Mouse (Mus musculus): Measurements from ENCODE around the gene Pex1. TPM values are rescaled to one million over a fixed set of nuclear protein-coding genes. Genes with fewer than 3 reads are reported as not detected.
"Not testable (repeated sequence)": the region's sequence is repeated elsewhere in the genome, so short reads cannot be mapped to it uniquely, and the experiment has no call there.

Pex1 gene
- total and polyA plus RNA-seq, 2 experiments from 2014 or later: 7.9 to 8.4 TPM

DNA sequence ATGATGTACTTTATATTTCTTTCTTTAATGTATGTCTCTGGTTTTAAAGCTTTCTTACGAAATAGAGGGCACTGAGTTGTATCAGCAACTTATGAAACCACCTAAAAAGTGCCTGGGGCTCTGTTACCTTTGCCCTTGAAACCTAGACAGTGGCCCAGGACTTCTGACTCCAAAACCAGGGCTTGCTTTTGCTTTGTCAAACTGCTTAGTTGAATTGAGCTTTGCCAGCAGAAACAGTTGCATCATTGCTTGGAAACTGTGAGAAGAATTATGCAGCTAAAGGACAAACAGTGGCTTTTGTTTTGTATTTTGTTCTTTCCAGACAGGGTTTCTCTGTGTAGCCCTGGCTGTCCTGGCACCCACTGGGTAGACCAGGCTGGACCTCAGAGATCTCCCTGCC, 4.4 kb downstream of the Pex1 start:
- WGBS: 59% methylated on average over 1 of the region's 1 CpGs
- Histone ChIP-seq H3K4me2 (ENCODE audit: low read depth, low read length) (no peak overlapping the region), H3K9ac (replicated peaks; ENCODE audit: low read depth, low read length) (no peak overlapping the region), H3K4me3 (ENCODE audit: low read depth, low read length) (no peak overlapping the region), H3K36me3 (replicated peaks; ENCODE audit: control insufficient read depth, insufficient read depth, low read length) (peaks cover 7% of the 10 kb centered on the region), H3K4me1 (ENCODE audit: control insufficient read depth, insufficient read depth) (peaks cover 6% of the 10 kb centered on the region), H3K27ac (ENCODE audit: low read depth) (no peak overlapping the region), H3K27me3 (ENCODE audit: control insufficient read depth, insufficient read depth, low read length) (no peaks in the 10 kb centered on the region), H3K9me3 (replicated peaks; ENCODE audit: control insufficient read depth, low read length) (no peaks in the 10 kb centered on the region)
- DNase-seq (ENCODE audit: low spot score) (no peak), ATAC-seq (ENCODE audit: insufficient read depth, low read depth) (no peak)
- no peak for TF ChIP-seq EP300 (IDR thresholded peaks at IDR 0.05; ENCODE audit: low read depth)
- no peak for TF ChIP-seq CTCF (IDR thresholded peaks at IDR 0.05; ENCODE audit: low read depth)

DNA sequence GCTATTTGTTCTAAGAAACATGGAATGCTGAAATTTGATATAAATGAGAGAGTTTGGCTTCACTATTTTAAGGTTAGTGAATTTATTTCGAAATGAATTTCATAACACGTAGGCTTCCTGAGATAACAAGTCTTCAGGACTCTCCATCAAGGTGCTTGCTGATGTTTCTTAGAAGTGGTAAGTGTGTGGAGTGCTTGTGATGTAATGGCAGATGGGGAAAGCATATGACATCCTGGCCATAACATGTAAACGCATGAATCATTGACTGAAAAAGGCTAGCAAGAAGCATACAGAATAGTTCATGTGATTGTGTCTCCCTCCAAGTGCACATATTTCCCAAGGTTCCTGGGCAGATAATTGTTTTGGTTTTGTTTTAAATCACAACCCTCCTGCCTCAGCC, 4.9 kb downstream of the Pex1 start:
- no peak overlapping the region for H3K4me3 ChIP-seq (ENCODE audit: low read depth, low read length)
- peaks cover 4% of the 10 kb centered on the region; the same call in 1 of the 2 replicates for H3K4me1 ChIP-seq (ENCODE audit: control insufficient read depth, insufficient read depth)
- no peak overlapping the region for H3K4me2 ChIP-seq (ENCODE audit: low read depth, low read length)
- no peak for TF ChIP-seq CTCF (IDR thresholded peaks at IDR 0.05; ENCODE audit: low read depth)
- TF ChIP-seq EP300 (IDR thresholded peaks at IDR 0.05; ENCODE audit: low read depth): no peak
- no peak overlapping the region for H3K9ac ChIP-seq (replicated peaks; ENCODE audit: low read depth, low read length)
- no peak for ATAC-seq (ENCODE audit: insufficient read depth, low read depth)
- H3K9me3 ChIP-seq (replicated peaks; ENCODE audit: control insufficient read depth, low read length): no peaks in the 10 kb centered on the region
- 87% methylated on average over 3 of the region's 3 CpGs for WGBS
- no peak overlapping the region for H3K27ac ChIP-seq (ENCODE audit: low read depth)
- no peak for DNase-seq (ENCODE audit: low spot score)
- no peaks in the 10 kb centered on the region for H3K27me3 ChIP-seq (ENCODE audit: control insufficient read depth, insufficient read depth, low read length)
- peaks cover 12% of the 10 kb centered on the region for H3K36me3 ChIP-seq (replicated peaks; ENCODE audit: control insufficient read depth, insufficient read depth, low read length)

DNA sequence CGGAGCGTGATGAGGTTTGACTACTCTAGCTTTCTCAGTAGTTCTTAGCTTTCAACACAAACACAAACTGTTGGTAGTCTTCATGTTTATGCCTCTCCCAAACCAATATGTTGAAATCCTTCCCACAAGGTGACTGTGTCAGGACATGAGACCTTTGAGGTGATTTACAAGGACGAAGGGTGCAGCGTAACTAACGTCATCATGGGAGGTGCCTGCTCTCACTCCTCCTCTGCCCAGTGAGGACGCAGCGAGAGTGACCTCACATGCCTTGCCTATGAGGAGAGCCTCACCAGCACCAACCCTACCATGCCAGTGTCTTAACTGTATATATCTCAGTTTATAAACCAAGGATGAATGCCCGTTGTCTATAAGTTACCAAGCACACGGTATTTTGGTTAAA, 11.2 kb downstream of the Pex1 start:
- H3K9ac ChIP-seq (replicated peaks; ENCODE audit: low read depth, low read length): no peak overlapping the region
- H3K4me3 ChIP-seq (ENCODE audit: low read depth, low read length): no peak overlapping the region
- no peaks in the 10 kb centered on the region for H3K27me3 ChIP-seq (ENCODE audit: control insufficient read depth, insufficient read depth, low read length)
- peaks cover 47% of the 10 kb centered on the region for H3K36me3 ChIP-seq (replicated peaks; ENCODE audit: control insufficient read depth, insufficient read depth, low read length)
- no peak for DNase-seq (ENCODE audit: low spot score)
- H3K27ac ChIP-seq (ENCODE audit: low read depth): no peak overlapping the region
- no peak for ATAC-seq (ENCODE audit: insufficient read depth, low read depth)
- 92% methylated on average over 9 of the region's 9 CpGs for WGBS
- H3K4me2 ChIP-seq (ENCODE audit: low read depth, low read length): no peak overlapping the region
- H3K4me1 ChIP-seq (ENCODE audit: control insufficient read depth, insufficient read depth): no peaks in the 10 kb centered on the region
- no peak for TF ChIP-seq CTCF (IDR thresholded peaks at IDR 0.05; ENCODE audit: low read depth)
- no peak for TF ChIP-seq EP300 (IDR thresholded peaks at IDR 0.05; ENCODE audit: low read depth)
- H3K9me3 ChIP-seq (replicated peaks; ENCODE audit: control insufficient read depth, low read length): no peaks in the 10 kb centered on the region

DNA sequence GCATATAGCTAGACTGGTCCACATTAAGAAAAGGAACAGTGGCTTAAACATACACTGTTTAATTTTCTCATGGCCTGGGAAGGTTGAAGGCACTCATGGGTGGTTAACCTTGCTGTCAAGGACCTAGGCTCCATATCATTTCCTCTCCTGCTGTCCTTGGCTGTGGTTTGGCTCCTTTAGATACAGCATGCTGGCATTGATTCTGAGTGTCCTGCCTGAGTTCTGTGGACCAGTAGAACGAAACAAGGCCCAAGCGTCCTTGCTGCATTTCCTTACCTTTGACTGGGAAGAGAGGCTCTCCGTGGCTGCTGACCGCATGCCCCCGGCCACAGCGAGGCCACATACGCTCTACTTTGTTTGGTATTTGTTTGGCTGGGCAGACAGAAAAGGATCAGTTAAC, 13.4 kb downstream of the Pex1 start:
- no peak for TF ChIP-seq EP300 (IDR thresholded peaks at IDR 0.05; ENCODE audit: low read depth)
- TF ChIP-seq CTCF (IDR thresholded peaks at IDR 0.05; ENCODE audit: low read depth): no peak
- H3K27me3 ChIP-seq (ENCODE audit: control insufficient read depth, insufficient read depth, low read length): no peaks in the 10 kb centered on the region
- 95% methylated on average over 7 of the region's 7 CpGs for WGBS
- no peak overlapping the region for H3K4me2 ChIP-seq (ENCODE audit: low read depth, low read length)
- no peak overlapping the region for H3K9ac ChIP-seq (replicated peaks; ENCODE audit: low read depth, low read length)
- H3K27ac ChIP-seq (ENCODE audit: low read depth): no peak overlapping the region
- no peaks in the 10 kb centered on the region for H3K9me3 ChIP-seq (replicated peaks; ENCODE audit: control insufficient read depth, low read length)
- no peak overlapping the region for H3K4me3 ChIP-seq (ENCODE audit: low read depth, low read length)
- peaks cover 55% of the 10 kb centered on the region for H3K36me3 ChIP-seq (replicated peaks; ENCODE audit: control insufficient read depth, insufficient read depth, low read length)
- DNase-seq (ENCODE audit: low spot score) (no peak), ATAC-seq (ENCODE audit: insufficient read depth, low read depth) (no peak)
- no peaks in the 10 kb centered on the region for H3K4me1 ChIP-seq (ENCODE audit: control insufficient read depth, insufficient read depth)

- H3K27me3 ChIP-seq (ENCODE audit: control insufficient read depth, insufficient read depth, low read length); H3K4me2 ChIP-seq (ENCODE audit: low read depth, low read length); DNase-seq (ENCODE audit: low spot score); H3K27ac ChIP-seq (ENCODE audit: low read depth); ATAC-seq (ENCODE audit: insufficient read depth, low read depth); H3K9ac ChIP-seq (replicated peaks; ENCODE audit: low read depth, low read length); H3K9me3 ChIP-seq (replicated peaks; ENCODE audit: control insufficient read depth, low read length); H3K4me1 ChIP-seq (ENCODE audit: control insufficient read depth, insufficient read depth); H3K4me3 ChIP-seq (ENCODE audit: low read depth, low read length): not testable (repeated sequence)
- peaks cover 54% of the 10 kb centered on the region for H3K36me3 ChIP-seq (replicated peaks; ENCODE audit: control insufficient read depth, insufficient read depth, low read length)
- 91% methylated on average over 2 of the region's 2 CpGs for WGBS
Observed at GRCm38 (mm10) chr5:3611835-3612234, 16.0 kb downstream of the Pex1 start.

DNA sequence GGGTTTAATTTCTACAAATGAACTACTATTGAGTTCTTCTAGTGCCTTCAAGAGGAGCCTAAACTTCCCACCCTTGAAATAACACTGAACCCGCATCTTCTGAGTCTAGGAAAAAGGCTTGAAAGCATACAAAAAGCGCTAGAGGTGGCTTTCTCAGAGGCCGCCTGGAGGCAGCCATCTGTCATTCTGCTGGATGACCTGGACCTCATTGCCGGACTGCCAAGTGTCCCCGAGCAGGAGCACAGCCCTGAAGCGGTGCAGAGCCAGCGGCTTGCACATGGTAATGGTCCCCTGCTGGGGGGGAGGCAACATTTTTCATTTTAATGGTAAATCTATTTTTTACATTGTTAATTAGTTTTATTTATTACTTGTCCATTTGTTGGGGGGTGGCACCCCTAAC, 24.6 kb downstream of the Pex1 start:
- Histone ChIP-seq H3K36me3 (replicated peaks; ENCODE audit: control insufficient read depth, insufficient read depth, low read length) (peaks cover 58% of the 10 kb centered on the region), H3K4me3 (ENCODE audit: low read depth, low read length) (no peak overlapping the region), H3K27ac (ENCODE audit: low read depth) (no peak overlapping the region), H3K9ac (replicated peaks; ENCODE audit: low read depth, low read length) (no peak overlapping the region), H3K27me3 (ENCODE audit: control insufficient read depth, insufficient read depth, low read length) (no peaks in the 10 kb centered on the region), H3K4me1 (ENCODE audit: control insufficient read depth, insufficient read depth) (no peaks in the 10 kb centered on the region), H3K9me3 (replicated peaks; ENCODE audit: control insufficient read depth, low read length) (no peaks in the 10 kb centered on the region), H3K4me2 (ENCODE audit: low read depth, low read length) (no peak overlapping the region)
- TF ChIP-seq CTCF (IDR thresholded peaks at IDR 0.05; ENCODE audit: low read depth) (no peak), EP300 (IDR thresholded peaks at IDR 0.05; ENCODE audit: low read depth) (no peak)
- WGBS: 88% methylated on average over 7 of the region's 7 CpGs
- ATAC-seq (ENCODE audit: insufficient read depth, low read depth) (no peak), DNase-seq (ENCODE audit: low spot score) (no peak)
